Mouse (Mus musculus) midbrain, postnatal 0 days (tissue): Measurements from ENCODE around the gene Orm2. TPM values are rescaled to one million over a fixed set of nuclear protein-coding genes. Genes with fewer than 3 reads are reported as not detected.
A peak's percentile ranks its signal among the peaks of the same experiment; 100 is the strongest.

Experiments used
- ATAC-seq: fragments of 200-750 bp; cut with Nextera tagmentation; 2 replicates; pipeline ENCODE4 v1.8.0; 2017; ENCODE audit warnings: moderate number of reproducible peaks, mild to moderate bottlenecking, moderate TSS enrichment, moderate library complexity; ENCODE audit not compliant: low FRiP score
- DNase-seq: peaks from one replicate; pipeline ENCODE4 v3.0.0-alpha.2; 2015; ENCODE audit warnings: low spot score
- H3K27ac ChIP-seq: fragments of 300-500 bp; sonication (generic); 2 replicates; pipeline ENCODE4 v1.5.1; 2014; ENCODE audit warnings: low read depth, mild to moderate bottlenecking, low read length, mixed read lengths
- H3K27me3 ChIP-seq: fragments of 300-500 bp; sonication (generic); 2 replicates; pipeline ENCODE4 v1.6.1; 2014; ENCODE audit warnings: low read length, control low read depth, mixed read lengths; ENCODE audit not compliant: insufficient read depth
- H3K36me3 ChIP-seq: fragments of 300-500 bp; sonication (generic); 2 replicates; pipeline ENCODE4 v1.6.1; 2014; ENCODE audit warnings: low read length, control low read depth, mixed read lengths; ENCODE audit not compliant: insufficient read depth
- H3K4me1 ChIP-seq: fragments of 300-500 bp; sonication (generic); 2 replicates; pipeline ENCODE4 v1.6.1; 2014; ENCODE audit warnings: mild to moderate bottlenecking, control low read depth, antibody characterized with exemption, low read length, mixed read lengths; ENCODE audit not compliant: insufficient read depth
- H3K4me2 ChIP-seq: fragments of 300-500 bp; sonication (generic); 2 replicates; pipeline ENCODE4 v1.6.1; 2014; ENCODE audit warnings: low read depth, mild to moderate bottlenecking, low read length, mixed read lengths; ENCODE audit not compliant: poor library complexity, severe bottlenecking
- H3K4me3 ChIP-seq: fragments of 300-500 bp; sonication (generic); 2 replicates; pipeline ENCODE4 v1.5.1; 2014; ENCODE audit warnings: low read depth, mild to moderate bottlenecking, low read length, moderate library complexity
- H3K9ac ChIP-seq: fragments of 300-500 bp; sonication (generic); replicated peaks from 2 replicates; pipeline ENCODE4 v1.6.1; 2014; ENCODE audit warnings: mild to moderate bottlenecking, low read length, moderate library complexity, mixed read lengths; ENCODE audit not compliant: poor library complexity, severe bottlenecking
- H3K9me3 ChIP-seq: fragments of 300-500 bp; sonication (generic); 2 replicates; pipeline ENCODE4 v1.6.1; 2016; ENCODE audit warnings: low read length, control low read depth
- CTCF ChIP-seq: IDR thresholded peaks from 2 replicates; pipeline ENCODE4 v1.5.1; 2016; ENCODE audit warnings: antibody characterized with exemption, mild to moderate bottlenecking
- WGBS: fragments of 180-500 bp; shearing (Covaris S2); extraction: QIAGEN DNeasy Blood & Tissue Kit; methylation state at CpG from one replicate; pipeline ENCODE4 v1.1.7; 2014; 5-methylcytosine and 5-hydroxymethylcytosine counted together
- polyA plus RNA-seq: library from polyadenylated mRNA; unstranded; fragments of >200 nt; fragmentation: Nextera tagmentation; extraction: Ambion mirVana; gene quantifications from 2 replicates; pipeline ENCODE4 v1.2.1, GENCODE M21; 2015
- total RNA-seq: library from RNA; depleted of rRNA; stranded (reverse); fragments of >200 nt; gene quantifications from 2 replicates; pipeline ENCODE4 v1.2.3, GENCODE M21; 2014; rRNA removed

Gene Orm2
- total and polyA plus RNA-seq, 2 experiments from 2014 or later, result not detected

- no peaks in the 10 kb centered on the region for H3K9me3 ChIP-seq
- WGBS, result 0% methylated on average over 39 of the region's 39 CpGs
- peak overlapping the region; percentile 57; the same call in 1 of the 2 replicates for H3K9ac ChIP-seq
- H3K27me3 ChIP-seq, result no peaks in the 10 kb centered on the region
- peak overlapping the region; percentile 56 for H3K4me3 ChIP-seq
- ATAC-seq, result peak; percentile 72
- no peaks in the 10 kb centered on the region for H3K36me3 ChIP-seq
- peaks cover 15% of the 10 kb centered on the region for H3K4me1 ChIP-seq
- H3K27ac ChIP-seq, result peak overlapping the region; percentile 7; the same call in 1 of the 2 replicates
- peak; percentile 74 for DNase-seq
- TF ChIP-seq CTCF, result peak; percentile 1; the same call in 1 of the 2 replicates
- peak overlapping the region; percentile 99 for H3K4me2 ChIP-seq
Measured at GRCm38 (mm10) chr4:63409908-63410582, 47.8 kb downstream of the Orm2 start.

GRCm38 (mm10) chr4:63410583-63410934 is 48.3 kb downstream of the Orm2 start:
- Histone ChIP-seq H3K4me1 (peaks cover 15% of the 10 kb centered on the region), H3K4me3 (peak overlapping the region; percentile 56), H3K27ac (no peak overlapping the region), H3K9me3 (no peaks in the 10 kb centered on the region), H3K9ac (peak overlapping the region; percentile 57; the same call in 1 of the 2 replicates), H3K27me3 (no peaks in the 10 kb centered on the region), H3K4me2 (peak overlapping the region; percentile 99), H3K36me3 (no peaks in the 10 kb centered on the region)
- WGBS, result under 1% methylated on average over 19 of the region's 19 CpGs
- DNase-seq, result peak; percentile 97
- ATAC-seq, result peak; percentile 91
- no peak for TF ChIP-seq CTCF

GRCm38 (mm10) chr4:63411222-63411621 is 49.0 kb downstream of the Orm2 start:
- Histone ChIP-seq H3K27me3 (no peaks in the 10 kb centered on the region), H3K4me2 (peak overlapping the region; percentile 99), H3K4me3 (no peak overlapping the region; the same call in 1 of the 2 replicates), H3K36me3 (no peaks in the 10 kb centered on the region), H3K27ac (no peak overlapping the region), H3K4me1 (peaks cover 15% of the 10 kb centered on the region), H3K9me3 (no peaks in the 10 kb centered on the region), H3K9ac (no peak overlapping the region)
- DNase-seq, result no peak
- no peak for TF ChIP-seq CTCF
- WGBS, result 63% methylated on average over 5 of the region's 5 CpGs
- no peak for ATAC-seq

- ATAC-seq (no peak), DNase-seq (no peak)
- peaks cover 2% of the 10 kb centered on the region for H3K4me1 ChIP-seq
Measured at GRCm38 (mm10) chr4:63414951-63415350, 52.7 kb downstream of the Orm2 start.

More at GRCm38 (mm10) chr4:63414951-63415350, 52.7 kb downstream of the Orm2 start:
- H3K27ac ChIP-seq, result no peak overlapping the region
- no peak overlapping the region for H3K4me2 ChIP-seq
- TF ChIP-seq CTCF, result no peak
- no peaks in the 10 kb centered on the region for H3K9me3 ChIP-seq
- no peaks in the 10 kb centered on the region for H3K36me3 ChIP-seq
- 77% methylated on average over 5 of the region's 5 CpGs for WGBS
- no peaks in the 10 kb centered on the region; the same call in 1 of the 2 replicates for H3K27me3 ChIP-seq
- no peak overlapping the region for H3K9ac ChIP-seq
- no peak overlapping the region for H3K4me3 ChIP-seq

Other genes starting within 250 kb of the Orm2 start
- not detected in 2 replicates for gene Ambp, start 207.7 kb upstream of the Orm2 start, total RNA-seq
- not detected in 2 replicates for gene Ambp, start 207.7 kb upstream of the Orm2 start, polyA plus RNA-seq
- 0.28 and 0.60 TPM in 2 replicates for gene Kif12, start 190.3 kb upstream of the Orm2 start, total RNA-seq
- 0.16 and 0.21 TPM in 2 replicates for gene Kif12, start 190.3 kb upstream of the Orm2 start, polyA plus RNA-seq
- 3.9 and 4.8 TPM in 2 replicates for gene Col27a1, start 148.4 kb upstream of the Orm2 start, total RNA-seq
- 0.85 and 0.88 TPM in 2 replicates for gene Col27a1, start 148.4 kb upstream of the Orm2 start, polyA plus RNA-seq
- gene Orm1, start 17.9 kb upstream of the Orm2 start, total RNA-seq, result not detected in 2 replicates
- gene Orm1, start 17.9 kb upstream of the Orm2 start, polyA plus RNA-seq, result not detected in 2 replicates
- gene Orm3, start 6.3 kb upstream of the Orm2 start, total RNA-seq, result not detected in 2 replicates
- gene Orm3, start 6.3 kb upstream of the Orm2 start, polyA plus RNA-seq, result not detected in 2 replicates
- gene Akna, start 40.9 kb downstream of the Orm2 start, total RNA-seq, result 4.4 and 5.3 TPM in 2 replicates
- 1.9 and 2.1 TPM in 2 replicates for gene Akna, start 40.9 kb downstream of the Orm2 start, polyA plus RNA-seq
- gene Whrn, start 133.5 kb downstream of the Orm2 start, total RNA-seq, result 14.5 and 20.1 TPM in 2 replicates
- gene Whrn, start 133.5 kb downstream of the Orm2 start, polyA plus RNA-seq, result 2.4 and 3.5 TPM in 2 replicates
- gene Atp6v1g1, start 182.3 kb downstream of the Orm2 start, total RNA-seq, result 142 and 202 TPM in 2 replicates
- 356 and 357 TPM in 2 replicates for gene Atp6v1g1, start 182.3 kb downstream of the Orm2 start, polyA plus RNA-seq
- gene Tmem268, start 196.3 kb downstream of the Orm2 start, total RNA-seq, result 3.2 and 4.8 TPM in 2 replicates
- 4.7 and 5.0 TPM in 2 replicates for gene Tmem268, start 196.3 kb downstream of the Orm2 start, polyA plus RNA-seq
- gene Gm11213, start 242.8 kb downstream of the Orm2 start, total RNA-seq, result not detected in 2 replicates
- gene Gm11213, start 242.8 kb downstream of the Orm2 start, polyA plus RNA-seq, result not detected in 2 replicates